Mouse (Mus musculus) stomach, embryonic 16.5 days (tissue): ENCODE measurements at regions not wholly inside any gene's neighbourhood (a gene's known extent, or its start where the extent isn't known, plus 50 kb on each side); places are given as distances from the start of the nearest gene placed in this dataset.

Source experiments
- ATAC-seq: fragments of 200-750 bp; cut with Nextera tagmentation; 2 replicates; pipeline ENCODE4 v1.8.0; 2017; ENCODE audit warnings: moderate number of reproducible peaks, moderate TSS enrichment; ENCODE audit not compliant: insufficient read depth, low FRiP score
- H3K27ac ChIP-seq: fragments of 300-500 bp; sonication (generic); 2 replicates; pipeline ENCODE4 v1.5.1; 2014; ENCODE audit warnings: low read length
- H3K27me3 ChIP-seq: fragments of 300-500 bp; sonication (generic); 2 replicates; pipeline ENCODE4 v1.6.1; 2014; ENCODE audit warnings: low read length, control low read depth, mixed read lengths; ENCODE audit not compliant: control insufficient read depth, insufficient read depth
- H3K36me3 ChIP-seq: fragments of 300-500 bp; sonication (generic); 2 replicates; pipeline ENCODE4 v1.6.1; 2014; ENCODE audit warnings: low read length; ENCODE audit not compliant: control insufficient read depth, insufficient read depth
- H3K4me1 ChIP-seq: fragments of 300-500 bp; sonication (generic); 2 replicates; pipeline ENCODE4 v1.6.1; 2014; ENCODE audit warnings: low read length, control low read depth, mixed read lengths; ENCODE audit not compliant: control insufficient read depth, insufficient read depth
- H3K4me2 ChIP-seq: fragments of 300-500 bp; sonication (generic); 2 replicates; pipeline ENCODE4 v1.6.1; 2014; ENCODE audit warnings: low read depth, low read length, mixed read lengths
- H3K4me3 ChIP-seq: fragments of 300-500 bp; sonication (generic); replicated peaks from 2 replicates; pipeline ENCODE4 v1.5.1; 2014; ENCODE audit warnings: mild to moderate bottlenecking, low read length
- H3K9ac ChIP-seq: fragments of 300-500 bp; sonication (generic); 2 replicates; pipeline ENCODE4 v1.6.1; 2014; ENCODE audit warnings: low read length
- H3K9me3 ChIP-seq: fragments of 300-500 bp; sonication (generic); replicated peaks from 2 replicates; pipeline ENCODE4 v1.6.1; 2016; ENCODE audit warnings: low read length, control low read depth; ENCODE audit not compliant: control insufficient read depth
- WGBS: fragments of 180-500 bp; shearing (Covaris S2); extraction: QIAGEN DNeasy Blood & Tissue Kit; methylation state at CpG from one replicate; pipeline ENCODE4 v1.1.7; 2014; 5-methylcytosine and 5-hydroxymethylcytosine counted together

GRCm38 (mm10) chr10:20891426-20891825 is 60.9 kb upstream of the Ahi1 start:
- no peaks in the 10 kb centered on the region for H3K36me3 ChIP-seq
- no peak overlapping the region for H3K4me2 ChIP-seq
- no peaks in the 10 kb centered on the region for H3K9me3 ChIP-seq
- ATAC-seq = no peak
- H3K9ac ChIP-seq = no peak overlapping the region
- 59% methylated on average over 6 of the region's 6 CpGs for WGBS
- H3K27ac ChIP-seq = no peak overlapping the region
- H3K4me3 ChIP-seq = no peak overlapping the region
- no peaks in the 10 kb centered on the region for H3K27me3 ChIP-seq
- no peaks in the 10 kb centered on the region for H3K4me1 ChIP-seq

GRCm38 (mm10) chr10:20883618-20884017 is 68.7 kb upstream of the Ahi1 start:
- H3K9me3 ChIP-seq = no peaks in the 10 kb centered on the region
- H3K4me3 ChIP-seq = no peak overlapping the region
- no peak overlapping the region for H3K9ac ChIP-seq
- no peaks in the 10 kb centered on the region for H3K4me1 ChIP-seq
- H3K4me2 ChIP-seq = no peak overlapping the region
- no peak overlapping the region for H3K27ac ChIP-seq
- 82% methylated on average over 5 of the region's 5 CpGs for WGBS
- H3K36me3 ChIP-seq = no peaks in the 10 kb centered on the region
- H3K27me3 ChIP-seq = no peaks in the 10 kb centered on the region
- ATAC-seq = no peak

GRCm38 (mm10) chr10:20882599-20882998 is 69.7 kb upstream of the Ahi1 start:
- ATAC-seq = no peak
- WGBS = 81% methylated on average over 8 of the region's 8 CpGs

GRCm38 (mm10) chr10:20880251-20880650 is 72.1 kb upstream of the Ahi1 start:
- no peak for ATAC-seq
- Histone ChIP-seq H3K4me3 (no peak overlapping the region), H3K4me1 (no peaks in the 10 kb centered on the region), H3K4me2 (no peak overlapping the region), H3K36me3 (no peaks in the 10 kb centered on the region), H3K9ac (no peak overlapping the region), H3K27ac (no peak overlapping the region), H3K27me3 (no peaks in the 10 kb centered on the region), H3K9me3 (no peaks in the 10 kb centered on the region)
- 82% methylated on average over 4 of the region's 4 CpGs for WGBS

More at GRCm38 (mm10) chr10:20882599-20882998, 69.7 kb upstream of the Ahi1 start:
- Histone ChIP-seq H3K27ac (no peak overlapping the region), H3K9ac (no peak overlapping the region), H3K4me1 (no peaks in the 10 kb centered on the region), H3K27me3 (no peaks in the 10 kb centered on the region), H3K4me2 (no peak overlapping the region), H3K4me3 (no peak overlapping the region), H3K9me3 (no peaks in the 10 kb centered on the region), H3K36me3 (no peaks in the 10 kb centered on the region)

GRCm38 (mm10) chr10:20879482-20879881 is 72.9 kb upstream of the Ahi1 start:
- H3K36me3 ChIP-seq = no peaks in the 10 kb centered on the region
- no peak overlapping the region for H3K27ac ChIP-seq
- no peak overlapping the region for H3K9ac ChIP-seq
- WGBS = 67% methylated on average over 8 of the region's 8 CpGs
- H3K4me1 ChIP-seq = no peaks in the 10 kb centered on the region
- H3K4me3 ChIP-seq = no peak overlapping the region
- H3K9me3 ChIP-seq = no peaks in the 10 kb centered on the region
- H3K4me2 ChIP-seq = no peak overlapping the region
- ATAC-seq = no peak
- no peaks in the 10 kb centered on the region for H3K27me3 ChIP-seq

- H3K9me3 ChIP-seq = no peaks in the 10 kb centered on the region
- no peak for ATAC-seq
- no peak overlapping the region for H3K4me3 ChIP-seq
- no peak overlapping the region for H3K9ac ChIP-seq
- H3K4me1 ChIP-seq = no peaks in the 10 kb centered on the region
- no peak overlapping the region for H3K4me2 ChIP-seq
- no peak overlapping the region for H3K27ac ChIP-seq
- H3K27me3 ChIP-seq = no peaks in the 10 kb centered on the region
- 83% methylated on average over 12 of the region's 12 CpGs for WGBS
- H3K36me3 ChIP-seq = no peaks in the 10 kb centered on the region
These were observed 85.3 kb upstream of the Ahi1 start for GRCm38 (mm10) chr10:20867076-20867475.

- Histone ChIP-seq H3K27ac (no peak overlapping the region), H3K4me1 (no peaks in the 10 kb centered on the region), H3K36me3 (no peaks in the 10 kb centered on the region), H3K4me3 (no peak overlapping the region), H3K9ac (no peak overlapping the region), H3K27me3 (no peaks in the 10 kb centered on the region), H3K4me2 (no peak overlapping the region), H3K9me3 (no peaks in the 10 kb centered on the region)
- 76% methylated on average over 4 of the region's 4 CpGs for WGBS
- ATAC-seq = no peak
These were observed 87.3 kb upstream of the Ahi1 start for GRCm38 (mm10) chr10:20865031-20865430.

- no peak overlapping the region for H3K4me2 ChIP-seq
- H3K36me3 ChIP-seq = no peaks in the 10 kb centered on the region
- H3K4me3 ChIP-seq = no peak overlapping the region
- H3K27ac ChIP-seq = no peak overlapping the region
- no peak for ATAC-seq
- no peaks in the 10 kb centered on the region for H3K27me3 ChIP-seq
- H3K9me3 ChIP-seq = no peaks in the 10 kb centered on the region
- 0 out of 2 replicates have a peak, but pooled peaks cover 6% of the 10 kb centered on the region for H3K4me1 ChIP-seq
- WGBS = 81% methylated on average over 4 of the region's 4 CpGs
- H3K9ac ChIP-seq = no peak overlapping the region
These were observed 94.9 kb upstream of the Ahi1 start for GRCm38 (mm10) chr10:20857413-20857812.

- Histone ChIP-seq H3K9ac (peak overlapping the region; percentile 27; the same call in 1 of the 2 replicates), H3K9me3 (no peaks in the 10 kb centered on the region), H3K36me3 (no peaks in the 10 kb centered on the region), H3K4me2 (peak overlapping the region; percentile 40), H3K4me3 (0 out of 2 replicates have a peak overlapping the region, but pooled peaks have one; percentile 10), H3K27ac (no peak overlapping the region), H3K4me1 (0 out of 2 replicates have a peak, but pooled peaks cover 6% of the 10 kb centered on the region), H3K27me3 (no peaks in the 10 kb centered on the region)
- no peak for ATAC-seq
- 20% methylated on average over 14 of the region's 14 CpGs for WGBS
These were observed 97.6 kb upstream of the Ahi1 start for GRCm38 (mm10) chr10:20854621-20855363.
